Mouse (Mus musculus) bone marrow macrophage, adult 2 months (primary cell): Measurements from ENCODE around the gene Tuba4a.

Experiments used
- CTCF ChIP-seq: IDR thresholded peaks from 2 replicates; pipeline ENCODE4 v1.5.1; 2012; ENCODE audit warnings: low read depth, mild to moderate bottlenecking, low read length, moderate library complexity
- POLR2A ChIP-seq: IDR thresholded peaks from 2 replicates; pipeline ENCODE4 v1.6.1; 2012; ENCODE audit warnings: mild to moderate bottlenecking, low read depth, low read length, borderline replicate concordance

DNA sequence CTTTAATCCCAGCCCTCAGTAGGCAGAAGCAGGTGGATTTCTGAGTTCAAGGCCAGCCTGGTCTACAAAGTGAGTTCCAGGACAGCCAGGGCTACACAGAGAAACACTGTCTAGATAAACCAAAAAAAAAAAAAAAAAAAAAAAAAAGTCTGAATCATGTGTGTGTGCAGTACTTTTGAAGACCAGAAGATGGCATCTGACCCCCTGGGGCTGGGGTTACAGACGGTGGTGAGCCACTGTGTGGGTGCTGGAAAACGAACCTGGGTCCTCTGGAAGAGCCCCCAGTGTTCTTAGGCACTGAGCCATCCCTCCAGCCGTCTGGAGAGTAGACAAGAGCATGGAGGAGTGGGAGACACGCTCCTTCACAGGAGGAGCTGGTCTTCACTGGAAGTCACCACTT is 37.5 kb downstream of the Tuba4a start:
- TF ChIP-seq CTCF (0 out of 2 replicates have a peak, but pooled peaks have one; percentile 11), POLR2A (no peak)
